Mouse (Mus musculus): Measurements from ENCODE around the gene Rogdi. TPM values are rescaled to one million over a fixed set of nuclear protein-coding genes. Genes with fewer than 3 reads are reported as not detected.

Rogdi gene
- polyA plus RNA-seq, 2 experiments, result 50.1 to 64.5 TPM

DNA sequence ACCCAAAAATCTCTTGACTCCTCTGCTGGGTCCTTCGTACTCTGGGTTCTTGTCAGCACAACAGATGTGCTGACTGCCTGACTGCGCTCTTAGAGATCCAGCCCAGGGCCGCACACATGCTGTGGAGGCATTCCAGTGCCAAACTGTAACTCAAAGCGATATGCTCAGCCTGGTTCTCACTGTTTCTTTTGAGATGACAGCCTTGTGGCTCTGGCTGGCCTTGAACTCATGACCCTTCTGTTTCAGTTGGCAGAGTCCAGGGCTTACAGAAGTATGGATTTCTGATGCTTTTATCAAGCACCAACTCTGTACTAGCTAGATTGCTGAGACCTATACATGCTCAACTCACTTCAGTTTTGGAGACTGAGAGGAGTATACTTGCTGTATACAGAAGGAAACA is 20.1 kb downstream of the Rogdi start:
- no peaks in the 10 kb centered on the region for H3K36me3 ChIP-seq (ENCODE audit: control insufficient read depth, insufficient read depth, low read length)

DNA sequence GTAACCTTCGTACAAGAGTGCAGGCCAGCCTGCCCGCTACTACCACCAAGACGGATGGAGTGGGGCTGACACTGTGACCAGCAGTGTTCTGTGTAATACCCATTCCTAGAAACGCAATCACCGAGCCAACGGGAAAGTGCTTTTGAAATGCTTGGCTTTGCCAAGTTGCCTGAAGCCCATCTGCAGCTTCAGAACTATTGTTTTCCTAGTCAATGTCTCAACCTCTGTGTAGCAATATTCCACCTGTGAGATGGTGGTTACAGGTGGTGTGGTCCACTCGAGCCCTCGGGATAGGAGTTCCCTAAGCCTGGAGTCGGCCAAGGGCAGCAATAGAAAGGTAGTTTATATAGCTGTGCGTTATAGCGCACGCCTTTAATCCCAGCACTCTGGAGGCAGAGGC is 28.6 kb downstream of the Rogdi start:
- Histone ChIP-seq H3K36me3 (ENCODE audit: control insufficient read depth, insufficient read depth, low read length) (no peaks in the 10 kb centered on the region), H3K4me2 (replicated peaks; ENCODE audit: low read depth, low read length, severe bottlenecking) (no peak overlapping the region), H3K4me3 (replicated peaks; ENCODE audit: low read length) (no peak overlapping the region), H3K27me3 (ENCODE audit: control insufficient read depth, insufficient read depth, low read length) (no peaks in the 10 kb centered on the region), H3K4me1 (ENCODE audit: control insufficient read depth, insufficient read depth, low read length) (no peaks in the 10 kb centered on the region), H3K9ac (ENCODE audit: low read depth, low read length, severe bottlenecking) (no peak overlapping the region), H3K27ac (replicated peaks; ENCODE audit: low read depth, low read length) (no peak overlapping the region), H3K9me3 (ENCODE audit: control insufficient read depth, low read length) (no peaks in the 10 kb centered on the region)
- no peak for DNase-seq (ENCODE audit: low spot score)
- ATAC-seq (ENCODE audit: low FRiP score, low read depth), result no peak
- 89% methylated on average over 12 of the region's 12 CpGs for WGBS
- TF ChIP-seq POLR2A (IDR thresholded peaks at IDR 0.05; ENCODE audit: borderline replicate concordance, extremely low read depth, insufficient read depth, insufficient read length), result no peak

More for the DNA sequence above, 20.1 kb downstream of the Rogdi start:
- Histone ChIP-seq H3K27me3 (ENCODE audit: control insufficient read depth, insufficient read depth, low read length) (no peaks in the 10 kb centered on the region), H3K9me3 (ENCODE audit: control insufficient read depth, low read length) (no peaks in the 10 kb centered on the region), H3K9ac (ENCODE audit: low read depth, low read length, severe bottlenecking) (no peak overlapping the region), H3K27ac (replicated peaks; ENCODE audit: low read depth, low read length) (no peak overlapping the region), H3K4me1 (ENCODE audit: control insufficient read depth, insufficient read depth, low read length) (no peaks in the 10 kb centered on the region), H3K4me3 (replicated peaks; ENCODE audit: low read length) (no peak overlapping the region), H3K4me2 (replicated peaks; ENCODE audit: low read depth, low read length, severe bottlenecking) (no peak overlapping the region)
- no peak for DNase-seq (ENCODE audit: low spot score)
- 75% methylated on average over 4 of the region's 4 CpGs for WGBS
- ATAC-seq (ENCODE audit: low FRiP score, low read depth), result no peak
- TF ChIP-seq POLR2A (IDR thresholded peaks at IDR 0.05; ENCODE audit: borderline replicate concordance, extremely low read depth, insufficient read depth, insufficient read length), result no peak

GRCm38 (mm10) chr16:4979755-4980380 is 33.5 kb downstream of the Rogdi start:
- DNase-seq (ENCODE audit: low spot score) (peak; percentile 21), ATAC-seq (ENCODE audit: low FRiP score, low read depth) (no peak)
- no peaks in the 10 kb centered on the region for H3K9me3 ChIP-seq (ENCODE audit: control insufficient read depth, low read length)
- H3K27me3 ChIP-seq (ENCODE audit: control insufficient read depth, insufficient read depth, low read length), result no peaks in the 10 kb centered on the region
- H3K9ac ChIP-seq (ENCODE audit: low read depth, low read length, severe bottlenecking), result no peak overlapping the region
- no peak for TF ChIP-seq POLR2A (IDR thresholded peaks at IDR 0.05; ENCODE audit: borderline replicate concordance, extremely low read depth, insufficient read depth, insufficient read length)
- H3K4me2 ChIP-seq (replicated peaks; ENCODE audit: low read depth, low read length, severe bottlenecking), result no peak overlapping the region
- no peaks in the 10 kb centered on the region for H3K4me1 ChIP-seq (ENCODE audit: control insufficient read depth, insufficient read depth, low read length)
- no peak overlapping the region for H3K27ac ChIP-seq (replicated peaks; ENCODE audit: low read depth, low read length)
- WGBS, result 75% methylated on average over 4 of the region's 4 CpGs
- no peak overlapping the region for H3K4me3 ChIP-seq (replicated peaks; ENCODE audit: low read length)
- H3K36me3 ChIP-seq (ENCODE audit: control insufficient read depth, insufficient read depth, low read length), result no peaks in the 10 kb centered on the region

GRCm38 (mm10) chr16:4978275-4979051 is 34.9 kb downstream of the Rogdi start:
- WGBS, result 56% methylated on average over 5 of the region's 5 CpGs

GRCm38 (mm10) chr16:4976180-4976579 is 37.2 kb downstream of the Rogdi start:
- no peaks in the 10 kb centered on the region for H3K36me3 ChIP-seq (ENCODE audit: control insufficient read depth, insufficient read depth, low read length)
- TF ChIP-seq POLR2A (IDR thresholded peaks at IDR 0.05; ENCODE audit: borderline replicate concordance, extremely low read depth, insufficient read depth, insufficient read length), result no peak

More at GRCm38 (mm10) chr16:4978275-4979051, 34.9 kb downstream of the Rogdi start:
- no peaks in the 10 kb centered on the region for H3K4me1 ChIP-seq (ENCODE audit: control insufficient read depth, insufficient read depth, low read length)
- DNase-seq (ENCODE audit: low spot score) (no peak), ATAC-seq (ENCODE audit: low FRiP score, low read depth) (no peak)
- no peaks in the 10 kb centered on the region for H3K9me3 ChIP-seq (ENCODE audit: control insufficient read depth, low read length)
- H3K9ac ChIP-seq (ENCODE audit: low read depth, low read length, severe bottlenecking), result no peak overlapping the region
- no peaks in the 10 kb centered on the region for H3K27me3 ChIP-seq (ENCODE audit: control insufficient read depth, insufficient read depth, low read length)
- no peaks in the 10 kb centered on the region for H3K36me3 ChIP-seq (ENCODE audit: control insufficient read depth, insufficient read depth, low read length)
- H3K4me3 ChIP-seq (replicated peaks; ENCODE audit: low read length), result no peak overlapping the region
- no peak overlapping the region for H3K27ac ChIP-seq (replicated peaks; ENCODE audit: low read depth, low read length)
- no peak for TF ChIP-seq POLR2A (IDR thresholded peaks at IDR 0.05; ENCODE audit: borderline replicate concordance, extremely low read depth, insufficient read depth, insufficient read length)
- H3K4me2 ChIP-seq (replicated peaks; ENCODE audit: low read depth, low read length, severe bottlenecking), result no peak overlapping the region

More at GRCm38 (mm10) chr16:4976180-4976579, 37.2 kb downstream of the Rogdi start:
- DNase-seq (ENCODE audit: low spot score) (no peak), ATAC-seq (ENCODE audit: low FRiP score, low read depth) (no peak)
- no peaks in the 10 kb centered on the region for H3K27me3 ChIP-seq (ENCODE audit: control insufficient read depth, insufficient read depth, low read length)
- H3K9ac ChIP-seq (ENCODE audit: low read depth, low read length, severe bottlenecking), result no peak overlapping the region
- no peak overlapping the region for H3K27ac ChIP-seq (replicated peaks; ENCODE audit: low read depth, low read length)
- no peak overlapping the region for H3K4me2 ChIP-seq (replicated peaks; ENCODE audit: low read depth, low read length, severe bottlenecking)
- H3K4me1 ChIP-seq (ENCODE audit: control insufficient read depth, insufficient read depth, low read length), result no peaks in the 10 kb centered on the region
- WGBS, result 78% methylated on average over 2 of the region's 2 CpGs
- H3K9me3 ChIP-seq (ENCODE audit: control insufficient read depth, low read length), result no peaks in the 10 kb centered on the region
- no peak overlapping the region for H3K4me3 ChIP-seq (replicated peaks; ENCODE audit: low read length)
